In genomic region chr17:36942391-36942790, GRCm38 (mm10) we compare ENCODE assay signal across 8 mouse cellular contexts. TPM values are rescaled to one million over a fixed set of nuclear protein-coding genes. Genes with fewer than 3 reads are reported as not detected.
DNase-seq lines count a peak whose midpoint lies in the region; ATAC-seq lines count a peak whose summit lies in the region.

No protein-coding gene starts in this region.

- peak; percentile 36 for ATAC-seq in common myeloid progenitor, adult 5-6 weeks (replicated peaks; ENCODE audit: low read depth, poor library complexity, severe bottlenecking)
- peak; percentile 18 for ATAC-seq in megakaryocyte progenitor cell, adult 5-6 weeks (replicated peaks; ENCODE audit: poor library complexity)
- no peak for ATAC-seq in erythroid progenitor cell, adult 5-6 weeks (replicated peaks; ENCODE audit: low FRiP score, poor library complexity, severe bottlenecking)

- peak; percentile 31 for DNase-seq in ovary, adult 18-20 months (ENCODE audit: low spot score)
- DNase-seq in ovary, postnatal 10 days (ENCODE audit: low spot score): no peak
- DNase-seq in heart, postnatal 14 days: peak; percentile 58 to 67
- peak; percentile 37 to 63 for DNase-seq in kidney, postnatal 36 days
- DNase-seq in telencephalon, adult 2 months (ENCODE audit: low read depth, low spot score): peak; percentile 55

- intact Hi-C loops in heart, postnatal 14 days (cut with DNase I): loop anchor here (2.0 kb wide), 1 partner anchor 28 kb away; no protein-coding TSS in a partner anchor

RNA-seq across cellular contexts. Expression of gene Rnf39, which starts 0.3 kb away (rescaled TPM):
- total RNA-seq in common myeloid progenitor, adult 5-6 weeks (2017): 0.05 TPM in 1 of 2 replicates, not detected in the other
- total RNA-seq in heart, postnatal 14 days (2021): under 1 TPM; 0.49 to 0.57 TPM
- total RNA-seq in megakaryocyte progenitor cell, adult 5-6 weeks (2015): not detected in 2 replicates
- total RNA-seq in megakaryocyte progenitor cell, adult 5-6 weeks (2017): not detected in 2 replicates
- not detected in 2 replicates for total RNA-seq in erythroid progenitor cell, adult 5-6 weeks (2015; ENCODE audit: low replicate concordance)
- total RNA-seq in erythroid progenitor cell, adult 5-6 weeks (2017; ENCODE audit: low replicate concordance): not detected in 2 replicates

RNA-seq across cellular contexts. Expression of gene Ppp1r11, which starts 9.2 kb away (rescaled TPM):
- 41.4 and 79.0 TPM in 2 replicates for total RNA-seq in common myeloid progenitor, adult 5-6 weeks (2017)
- 10 to 100 TPM; 62.2 to 68.6 TPM for total RNA-seq in heart, postnatal 14 days (2021)
- 82.1 and 83.5 TPM in 2 replicates for total RNA-seq in megakaryocyte progenitor cell, adult 5-6 weeks (2015)
- total RNA-seq in megakaryocyte progenitor cell, adult 5-6 weeks (2017): 57.1 and 87.6 TPM in 2 replicates
- 8.6 and 24.3 TPM in 2 replicates for total RNA-seq in erythroid progenitor cell, adult 5-6 weeks (2015; ENCODE audit: low replicate concordance)
- total RNA-seq in erythroid progenitor cell, adult 5-6 weeks (2017; ENCODE audit: low replicate concordance): 2.2 and 10.8 TPM in 2 replicates

RNA-seq across cellular contexts. Expression of gene Znrd1, which starts 16.0 kb away (rescaled TPM):
- total RNA-seq in common myeloid progenitor, adult 5-6 weeks (2017): 35.6 and 37.3 TPM in 2 replicates
- 10 to 100 TPM; 21.4 to 26.9 TPM for total RNA-seq in heart, postnatal 14 days (2021)
- 105 and 108 TPM in 2 replicates for total RNA-seq in megakaryocyte progenitor cell, adult 5-6 weeks (2015)
- total RNA-seq in megakaryocyte progenitor cell, adult 5-6 weeks (2017): 37.2 and 53.9 TPM in 2 replicates
- total RNA-seq in erythroid progenitor cell, adult 5-6 weeks (2015; ENCODE audit: low replicate concordance): 6.7 and 32.4 TPM in 2 replicates
- 4.4 TPM in 1 of 2 replicates, not detected in the other for total RNA-seq in erythroid progenitor cell, adult 5-6 weeks (2017; ENCODE audit: low replicate concordance)

RNA-seq across cellular contexts. Expression of gene Znrd1as, which starts 16.0 kb away (rescaled TPM):
- total RNA-seq in common myeloid progenitor, adult 5-6 weeks (2017): 7.8 and 9.0 TPM in 2 replicates
- 1 to 10 TPM; 8.5 to 9.9 TPM for total RNA-seq in heart, postnatal 14 days (2021)
- 3.3 and 5.5 TPM in 2 replicates for total RNA-seq in megakaryocyte progenitor cell, adult 5-6 weeks (2015)
- 6.2 and 8.6 TPM in 2 replicates for total RNA-seq in megakaryocyte progenitor cell, adult 5-6 weeks (2017)
- total RNA-seq in erythroid progenitor cell, adult 5-6 weeks (2015; ENCODE audit: low replicate concordance): 9.6 TPM in 1 of 2 replicates, not detected in the other
- total RNA-seq in erythroid progenitor cell, adult 5-6 weeks (2017; ENCODE audit: low replicate concordance): 9.8 TPM in 1 of 2 replicates, not detected in the other

RNA-seq across cellular contexts. Expression of gene 2410137M14Rik, which starts 38.6 kb away (rescaled TPM):
- not detected in 2 replicates for total RNA-seq in common myeloid progenitor, adult 5-6 weeks (2017)
- total RNA-seq in heart, postnatal 14 days (2021): not detected
- total RNA-seq in megakaryocyte progenitor cell, adult 5-6 weeks (2015): not detected in 2 replicates
- total RNA-seq in megakaryocyte progenitor cell, adult 5-6 weeks (2017): not detected in 2 replicates
- not detected in 2 replicates for total RNA-seq in erythroid progenitor cell, adult 5-6 weeks (2015; ENCODE audit: low replicate concordance)
- not detected in 2 replicates for total RNA-seq in erythroid progenitor cell, adult 5-6 weeks (2017; ENCODE audit: low replicate concordance)
